Mouse (Mus musculus) C2C12 (cell line): Measurements from ENCODE around the gene Slco3a1. TPM values are rescaled to one million over a fixed set of nuclear protein-coding genes. Genes with fewer than 3 reads are reported as not detected.
"Not testable (repeated sequence)": the region's sequence is repeated elsewhere in the genome, so short reads cannot be mapped to it uniquely, and the experiment has no call there.

Experiments used
- H3K27me3 ChIP-seq: one replicate; pipeline ENCODE4 v1.6.1; 2011; ENCODE audit not compliant: control insufficient read depth, insufficient read depth, insufficient read length
- H3K36me3 ChIP-seq: one replicate; pipeline ENCODE4 v1.6.1; 2011; ENCODE audit not compliant: control insufficient read depth, insufficient read depth
- H3K4me3 ChIP-seq: one replicate; pipeline ENCODE4 v1.5.1; 2011; ENCODE audit warnings: mild to moderate bottlenecking, control low read depth; ENCODE audit not compliant: poor library complexity, insufficient read depth, severe bottlenecking
- H3K79me2 ChIP-seq: one replicate; pipeline ENCODE4 v1.6.1; 2011; ENCODE audit not compliant: control insufficient read depth, insufficient read depth
- H3K79me3 ChIP-seq: one replicate; pipeline ENCODE4 v1.6.1; 2011; ENCODE audit warnings: low read depth, control low read depth
- H3ac ChIP-seq: one replicate; pipeline ENCODE3; 2011; ENCODE audit warnings: low read depth; ENCODE audit not compliant: control insufficient read depth, insufficient read length
- CEBPB ChIP-seq: IDR thresholded peaks from one replicate; pipeline ENCODE4 v1.6.1; 2011; ENCODE audit warnings: low read depth, mild to moderate bottlenecking, control low read depth, moderate library complexity
- CTCF ChIP-seq: IDR thresholded peaks from one replicate; pipeline ENCODE4 v1.5.1; 2011; ENCODE audit not compliant: control insufficient read depth, insufficient read depth, insufficient read length
- FOSL1 ChIP-seq: IDR thresholded peaks from one replicate; pipeline ENCODE4 v1.8.0; 2011; ENCODE audit warnings: mild to moderate bottlenecking, low read length; ENCODE audit not compliant: poor library complexity, insufficient read depth, severe bottlenecking
- MAX ChIP-seq: IDR thresholded peaks from one replicate; pipeline ENCODE4 v1.6.1; 2011; ENCODE audit warnings: mild to moderate bottlenecking, control low read depth
- MYOD1 ChIP-seq: IDR thresholded peaks from one replicate; pipeline ENCODE4 v1.6.1; 2011; ENCODE audit warnings: low read depth; ENCODE audit not compliant: control insufficient read depth, insufficient read length
- MYOG ChIP-seq: IDR thresholded peaks from one replicate; pipeline ENCODE4 v1.6.1; 2011; ENCODE audit not compliant: control insufficient read depth, insufficient read length; ENCODE audit errors: extremely low read depth
- polyA plus RNA-seq: library from polyadenylated mRNA; unstranded; fragments of >200 nt; fragmentation: generic; extraction: Trizol; gene quantifications from one replicate; pipeline ENCODE4 v1.2.1, GENCODE M21; 2012; ENCODE audit warnings: missing spikeins

The Slco3a1 gene
- polyA plus RNA-seq, 1 experiment = 15.1 TPM

DNA sequence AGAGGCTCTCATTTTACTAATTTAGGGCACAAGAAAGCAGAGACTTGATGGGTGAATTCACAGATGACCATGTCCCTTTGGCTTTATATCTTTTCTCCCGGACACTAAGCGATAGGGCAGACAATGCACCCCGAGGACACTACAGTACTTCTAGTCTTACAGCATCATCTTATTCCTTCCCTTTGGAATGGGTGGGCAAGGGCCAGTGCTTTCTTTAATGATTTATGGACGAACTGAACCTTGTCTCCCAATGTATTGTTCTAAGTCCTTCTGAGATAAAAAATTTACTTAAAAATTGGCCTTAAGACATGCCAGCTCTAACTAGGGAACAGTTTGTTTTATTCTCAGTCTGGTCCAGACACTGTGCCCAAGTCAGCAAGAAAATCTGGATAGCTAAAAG, 134.9 kb downstream of the Slco3a1 start:
- no peak overlapping the region for H3ac ChIP-seq
- H3K79me3 ChIP-seq = peaks cover 2% of the 10 kb centered on the region
- H3K27me3 ChIP-seq = no peaks in the 10 kb centered on the region
- H3K36me3 ChIP-seq = no peaks in the 10 kb centered on the region
- no peaks in the 10 kb centered on the region for H3K79me2 ChIP-seq
- TF ChIP-seq MYOG = no peak
- H3K4me3 ChIP-seq = no peak overlapping the region

DNA sequence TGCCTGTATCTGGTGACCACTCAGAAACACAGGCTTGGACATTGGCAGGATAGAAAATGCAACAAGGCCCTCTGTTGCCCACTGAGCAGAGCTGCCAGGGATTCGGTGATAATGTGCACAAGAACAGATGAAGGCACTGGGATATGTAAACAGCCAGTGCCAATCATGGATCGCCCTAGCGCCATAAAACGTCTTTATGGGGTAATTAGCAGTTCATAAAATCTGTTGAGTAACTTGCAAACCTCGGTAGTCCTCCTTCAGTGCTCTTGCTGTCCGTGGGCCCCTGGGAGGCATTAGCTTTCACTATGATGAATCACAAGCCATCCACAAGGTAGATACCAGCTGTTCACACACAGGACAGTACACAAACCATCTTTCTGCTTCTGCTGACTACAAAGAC, 137.6 kb downstream of the Slco3a1 start:
- peaks cover 2% of the 10 kb centered on the region for H3K79me3 ChIP-seq
- TF ChIP-seq MYOG (no peak), MYOD1 (peak; percentile 75)
- H3ac ChIP-seq = no peak overlapping the region
- H3K36me3 ChIP-seq = no peaks in the 10 kb centered on the region
- no peaks in the 10 kb centered on the region for H3K79me2 ChIP-seq
- no peak overlapping the region for H3K4me3 ChIP-seq
- no peaks in the 10 kb centered on the region for H3K27me3 ChIP-seq

DNA sequence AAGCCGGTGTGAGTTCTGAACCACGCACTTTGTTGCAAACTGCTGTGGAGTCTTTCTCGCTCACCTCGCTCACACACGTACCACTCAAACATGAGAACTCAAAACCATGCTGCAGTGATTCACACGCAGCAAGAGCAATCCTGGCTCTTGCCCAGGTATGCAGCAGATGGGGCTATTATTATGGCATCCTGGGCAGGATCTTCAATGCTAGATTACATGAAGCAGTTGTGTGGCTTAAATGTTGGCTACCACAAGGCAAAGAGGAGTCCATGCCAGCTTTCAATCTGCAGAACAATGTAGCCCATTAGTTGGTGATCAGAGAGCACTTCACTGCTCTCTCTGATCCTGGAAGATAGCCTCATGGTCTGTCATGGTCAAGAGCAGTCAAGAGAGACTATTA, 139.3 kb downstream of the Slco3a1 start:
- Histone ChIP-seq H3K36me3 (no peaks in the 10 kb centered on the region), H3K27me3 (no peaks in the 10 kb centered on the region), H3K79me2 (no peaks in the 10 kb centered on the region), H3ac (no peak overlapping the region), H3K79me3 (peaks cover 2% of the 10 kb centered on the region), H3K4me3 (no peak overlapping the region)
- TF ChIP-seq MAX (no peak), FOSL1 (no peak), CTCF (no peak), CEBPB (no peak)

DNA sequence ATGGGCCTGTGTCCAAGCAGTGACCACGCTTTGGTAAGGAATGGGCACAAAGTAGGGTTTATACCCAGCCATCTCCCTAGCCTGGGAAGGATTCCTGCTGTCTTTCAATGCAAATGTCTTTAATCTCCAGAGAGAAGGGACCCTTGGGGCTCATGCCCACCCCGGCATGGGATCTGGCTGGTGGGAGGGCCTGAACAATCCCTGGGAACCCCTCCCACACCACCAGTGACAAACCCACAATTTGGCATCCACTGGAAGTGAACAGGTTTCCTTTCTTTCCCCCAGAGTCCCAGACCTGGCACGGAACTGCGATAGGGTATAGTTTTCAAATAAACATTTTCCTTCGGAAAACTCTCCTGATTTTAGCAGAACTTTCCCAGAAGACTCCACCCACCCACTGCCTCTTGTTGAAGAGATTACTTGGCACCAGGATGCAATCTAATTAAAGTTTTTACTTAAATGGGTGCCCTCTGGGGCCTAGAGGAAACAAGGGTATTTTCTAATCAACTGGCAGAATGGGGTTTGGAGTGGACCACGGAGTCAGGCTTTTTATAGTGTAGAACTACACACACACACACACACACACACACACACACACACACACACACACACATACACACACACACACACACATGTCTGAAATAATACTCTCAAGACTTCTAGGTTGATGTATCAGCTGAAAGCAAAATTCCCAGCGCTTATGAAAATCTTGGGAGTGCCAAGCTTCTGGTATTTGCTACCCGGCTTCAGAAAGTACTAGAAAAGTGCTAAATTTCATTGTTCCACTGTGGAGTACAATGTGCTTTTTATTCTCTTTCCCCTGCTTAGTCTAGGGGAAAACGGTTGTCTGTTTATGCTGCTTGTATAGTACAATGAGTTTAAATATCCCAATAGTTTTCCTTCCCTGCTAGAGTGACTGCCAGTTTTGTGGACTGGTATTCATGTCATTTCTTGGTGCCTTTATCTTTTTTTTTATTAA, 140.6 kb downstream of the Slco3a1 start:
- H3ac ChIP-seq = no peak overlapping the region
- no peaks in the 10 kb centered on the region for H3K79me3 ChIP-seq
- no peaks in the 10 kb centered on the region for H3K79me2 ChIP-seq
- no peaks in the 10 kb centered on the region for H3K36me3 ChIP-seq
- no peaks in the 10 kb centered on the region for H3K27me3 ChIP-seq
- no peak for TF ChIP-seq CTCF
- no peak overlapping the region for H3K4me3 ChIP-seq

DNA sequence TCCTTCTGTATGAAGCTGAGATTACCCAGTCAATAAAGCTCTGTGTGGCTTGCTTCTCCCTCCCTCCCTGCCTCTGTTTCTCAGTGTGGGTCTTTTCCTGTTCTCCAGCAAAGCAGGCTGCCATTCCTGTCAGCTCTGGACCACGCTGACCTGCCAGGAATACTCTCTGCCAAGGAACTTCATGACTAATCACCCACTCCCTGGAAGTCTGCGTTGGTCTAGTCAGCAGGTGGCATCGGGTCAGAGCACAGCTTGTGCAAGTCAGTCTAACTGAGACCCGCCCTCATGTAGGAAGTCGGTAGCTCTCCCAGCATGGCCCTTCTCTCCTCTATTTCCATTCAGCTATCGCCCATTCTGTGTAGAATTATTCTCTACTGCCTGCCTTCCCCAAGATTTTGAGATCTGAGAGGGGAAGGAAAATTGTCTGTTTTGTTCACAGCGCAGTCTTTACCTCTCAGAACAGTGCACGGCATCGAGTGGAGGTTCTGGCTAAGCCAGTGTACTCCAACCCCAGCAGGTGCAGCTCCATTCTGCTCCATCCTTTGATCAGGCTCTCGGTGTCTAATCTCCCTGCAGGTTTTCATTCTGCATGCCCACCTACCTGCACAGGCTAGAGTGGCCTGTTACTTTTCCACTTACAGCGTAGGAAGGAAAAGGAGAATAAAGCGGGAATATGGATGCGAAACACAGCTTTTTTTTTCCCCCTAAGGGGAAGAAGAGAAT, 145.8 kb downstream of the Slco3a1 start:
- Histone ChIP-seq H3K27me3 (no peaks in the 10 kb centered on the region), H3K79me3 (no peaks in the 10 kb centered on the region), H3ac (no peak overlapping the region), H3K36me3 (no peaks in the 10 kb centered on the region), H3K4me3 (no peak overlapping the region), H3K79me2 (no peaks in the 10 kb centered on the region)
- TF ChIP-seq FOSL1 (no peak), MAX (no peak), MYOD1 (peak; percentile 77)

DNA sequence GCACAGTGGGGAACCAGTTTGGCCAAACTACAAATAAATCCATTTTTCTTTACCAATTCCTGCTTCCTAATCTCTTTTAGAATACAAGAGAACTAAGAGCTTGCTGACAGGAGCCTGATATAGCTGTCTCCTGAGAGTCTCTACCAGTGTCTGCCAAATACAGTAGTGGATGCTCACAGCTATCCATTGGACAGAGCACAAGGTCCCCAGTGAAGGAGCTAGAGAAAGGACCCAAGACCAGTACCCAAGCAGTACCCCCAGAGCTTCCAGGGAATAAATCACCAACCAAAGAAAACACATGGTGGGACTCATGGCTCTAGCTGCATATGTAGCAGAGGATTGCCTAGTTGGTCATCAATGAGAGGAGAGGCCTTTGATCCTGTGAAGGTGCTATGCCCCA, 146.7 kb downstream of the Slco3a1 start:
- H3ac ChIP-seq, H3K79me3 ChIP-seq, H3K36me3 ChIP-seq, H3K79me2 ChIP-seq, H3K4me3 ChIP-seq, H3K27me3 ChIP-seq: not testable (repeated sequence)

DNA sequence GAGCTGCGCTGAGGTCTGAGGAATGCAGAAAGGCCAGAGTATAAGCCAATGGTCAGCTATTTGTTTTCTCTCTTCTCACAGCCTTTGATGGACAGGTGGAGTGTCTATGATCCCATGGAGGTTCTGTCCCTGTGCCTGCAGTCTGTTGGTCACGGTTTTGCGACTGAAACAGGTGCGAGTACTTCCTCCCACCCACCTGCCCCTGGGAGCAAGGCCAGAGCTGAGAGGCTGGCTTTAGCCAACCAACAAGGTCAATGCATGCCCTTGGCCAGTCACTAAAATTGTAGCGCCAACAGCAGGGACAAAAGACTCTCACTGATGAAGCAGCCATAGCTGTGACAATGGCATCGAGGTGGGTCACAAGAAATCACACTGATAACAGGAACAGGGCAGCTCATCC, 154.9 kb downstream of the Slco3a1 start:
- Histone ChIP-seq H3ac (no peak overlapping the region), H3K27me3 (no peaks in the 10 kb centered on the region), H3K36me3 (no peaks in the 10 kb centered on the region), H3K79me3 (peaks cover 2% of the 10 kb centered on the region), H3K4me3 (no peak overlapping the region), H3K79me2 (no peaks in the 10 kb centered on the region)
- TF ChIP-seq CEBPB (no peak), CTCF (no peak)
